Mouse (Mus musculus) MEL-GATA-1-ER (cell line): Measurements from ENCODE around the gene Mrpl44.

Experiments used
- DNase-seq: peaks from one replicate; pipeline ENCODE4 v3.0.0-alpha.2; 2012; ENCODE audit warnings: low read depth; ENCODE audit errors: extremely low read depth

The Mrpl44 gene

GRCm38 (mm10) chr1:79762282-79763250, 13.3 kb upstream of the Mrpl44 start:
- DNase-seq = peak; percentile 44

- no peak for DNase-seq
Measured at GRCm38 (mm10) chr1:79764031-79764430, 11.8 kb upstream of the Mrpl44 start.

GRCm38 (mm10) chr1:79764483-79764882, 11.3 kb upstream of the Mrpl44 start:
- no peak for DNase-seq

- DNase-seq = no peak
Measured at GRCm38 (mm10) chr1:79768231-79768630, 7.6 kb upstream of the Mrpl44 start.

GRCm38 (mm10) chr1:79774164-79774780, 1.5 kb upstream of the Mrpl44 start:
- DNase-seq = no peak

- DNase-seq = no peak
Measured at GRCm38 (mm10) chr1:79778011-79778410, 2.2 kb downstream of the Mrpl44 start.

GRCm38 (mm10) chr1:79782433-79782832, 6.6 kb downstream of the Mrpl44 start:
- DNase-seq = no peak

- DNase-seq = no peak
Measured at GRCm38 (mm10) chr1:79786267-79786927, 10.6 kb downstream of the Mrpl44 start.

- no peak for DNase-seq
Measured at GRCm38 (mm10) chr1:79797084-79797483, 21.3 kb downstream of the Mrpl44 start.

GRCm38 (mm10) chr1:79802858-79803427, 27.1 kb downstream of the Mrpl44 start:
- no peak for DNase-seq

GRCm38 (mm10) chr1:79803614-79804013, 27.8 kb downstream of the Mrpl44 start:
- no peak for DNase-seq

- DNase-seq = no peak
Measured at GRCm38 (mm10) chr1:79806865-79807264, 31.0 kb downstream of the Mrpl44 start.

- DNase-seq = no peak
Measured at GRCm38 (mm10) chr1:79809447-79809846, 33.6 kb downstream of the Mrpl44 start.

GRCm38 (mm10) chr1:79815446-79815845, 39.6 kb downstream of the Mrpl44 start:
- no peak for DNase-seq

GRCm38 (mm10) chr1:79819296-79819879, 43.6 kb downstream of the Mrpl44 start:
- no peak for DNase-seq

- no peak for DNase-seq
Measured at GRCm38 (mm10) chr1:79822806-79823525, 47.1 kb downstream of the Mrpl44 start.

GRCm38 (mm10) chr1:79823951-79824633, 48.3 kb downstream of the Mrpl44 start:
- no peak for DNase-seq
